Mouse (Mus musculus): ENCODE measurements around the gene Rasgef1a.

GRCm38 (mm10) chr6:118080711-118081110 lies 69.5 kb downstream of the Rasgef1a start:
- no peak for TF ChIP-seq CTCF (IDR thresholded peaks at IDR 0.05; ENCODE audit: low read depth)
- TF ChIP-seq EP300 (optimal IDR thresholded peaks at IDR 0.05) = no peak
